Mouse (Mus musculus): Measurements from ENCODE around the gene Pex16.
"Not testable (repeated sequence)": the region's sequence is repeated elsewhere in the genome, so short reads cannot be mapped to it uniquely, and the experiment has no call there.

The Pex16 gene

DNA sequence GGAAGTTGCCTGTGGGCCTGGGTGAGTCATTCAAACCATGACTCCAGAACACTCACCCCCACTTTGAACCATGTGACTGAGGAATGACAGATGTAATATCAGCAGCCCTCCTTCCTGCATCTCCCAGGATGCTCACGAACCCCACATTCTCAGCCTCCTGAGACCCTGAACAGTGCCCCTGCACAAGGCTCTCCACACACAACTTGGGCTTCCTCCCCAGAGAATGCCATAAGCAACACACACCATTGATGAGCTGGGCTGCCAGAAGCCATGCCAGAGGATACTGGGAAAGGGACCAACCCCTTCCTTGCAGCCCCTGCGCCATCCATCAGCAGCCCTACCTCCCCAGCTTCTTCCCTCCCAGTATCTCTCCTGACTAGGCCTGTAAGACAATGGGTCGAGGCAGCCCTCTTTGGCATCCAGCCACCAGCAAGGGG, 13.6 kb downstream of the Pex16 start:
- no peak for DNase-seq (ENCODE audit: extremely low read depth, low read depth)

DNA sequence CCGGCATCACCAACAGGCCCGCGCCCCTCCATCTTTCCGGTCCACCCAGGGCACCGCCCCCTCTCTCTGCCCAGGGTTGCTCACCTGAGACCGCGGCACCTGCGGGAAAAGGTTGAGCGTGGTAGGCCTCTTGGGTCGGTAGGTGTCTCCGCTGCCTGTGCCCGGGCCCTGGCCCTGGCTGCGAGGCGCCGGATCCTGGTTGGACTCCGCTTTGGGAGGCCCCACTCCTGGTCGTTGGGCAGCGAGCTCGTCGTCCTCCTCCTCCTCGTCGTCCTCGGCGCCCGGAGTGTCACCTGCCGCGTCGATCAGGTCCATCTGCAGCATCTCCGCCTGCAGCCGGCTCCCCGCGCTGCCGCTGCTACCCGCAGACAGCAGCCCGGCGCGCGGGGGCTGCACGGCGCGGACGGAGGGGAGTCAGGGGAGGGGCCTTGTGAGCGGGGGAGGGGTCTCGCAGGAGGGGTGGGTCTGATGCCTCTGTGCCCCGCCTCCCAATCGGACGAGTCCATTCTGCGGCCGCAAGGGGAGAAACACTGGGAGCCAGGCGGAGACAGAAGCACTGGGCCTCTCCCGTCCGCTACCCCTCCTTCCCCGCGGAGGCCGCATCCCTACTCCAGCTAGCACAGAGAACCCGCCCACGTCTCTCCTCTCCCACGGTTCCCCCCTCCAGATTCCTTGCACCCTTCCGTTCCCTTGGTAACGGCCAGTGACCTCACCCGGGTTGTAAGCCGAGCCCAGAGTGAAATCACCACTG, 14.6 kb downstream of the Pex16 start:
- DNase-seq (ENCODE audit: extremely low read depth, low read depth): peak; percentile 62

DNA sequence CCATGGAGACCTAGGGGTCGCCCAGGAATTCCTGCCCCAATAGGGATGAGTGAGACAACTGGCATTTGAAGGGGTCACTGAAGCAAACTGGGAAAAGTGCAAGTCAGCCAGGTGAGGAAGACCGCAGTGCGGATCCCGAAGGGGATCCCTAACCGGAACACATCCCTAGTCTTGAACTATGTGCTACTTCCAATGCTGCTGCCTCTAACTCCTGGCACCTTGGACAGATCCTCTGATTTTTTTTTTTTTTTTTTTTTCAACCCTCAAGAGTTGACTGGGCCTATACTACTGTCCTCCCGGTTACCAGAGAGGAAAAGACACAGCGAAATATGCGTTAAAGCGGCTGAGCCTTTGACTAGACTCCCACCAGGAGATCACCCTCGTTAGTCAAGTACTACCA, 15.2 kb downstream of the Pex16 start:
- no peak for DNase-seq (ENCODE audit: extremely low read depth, low read depth)

DNA sequence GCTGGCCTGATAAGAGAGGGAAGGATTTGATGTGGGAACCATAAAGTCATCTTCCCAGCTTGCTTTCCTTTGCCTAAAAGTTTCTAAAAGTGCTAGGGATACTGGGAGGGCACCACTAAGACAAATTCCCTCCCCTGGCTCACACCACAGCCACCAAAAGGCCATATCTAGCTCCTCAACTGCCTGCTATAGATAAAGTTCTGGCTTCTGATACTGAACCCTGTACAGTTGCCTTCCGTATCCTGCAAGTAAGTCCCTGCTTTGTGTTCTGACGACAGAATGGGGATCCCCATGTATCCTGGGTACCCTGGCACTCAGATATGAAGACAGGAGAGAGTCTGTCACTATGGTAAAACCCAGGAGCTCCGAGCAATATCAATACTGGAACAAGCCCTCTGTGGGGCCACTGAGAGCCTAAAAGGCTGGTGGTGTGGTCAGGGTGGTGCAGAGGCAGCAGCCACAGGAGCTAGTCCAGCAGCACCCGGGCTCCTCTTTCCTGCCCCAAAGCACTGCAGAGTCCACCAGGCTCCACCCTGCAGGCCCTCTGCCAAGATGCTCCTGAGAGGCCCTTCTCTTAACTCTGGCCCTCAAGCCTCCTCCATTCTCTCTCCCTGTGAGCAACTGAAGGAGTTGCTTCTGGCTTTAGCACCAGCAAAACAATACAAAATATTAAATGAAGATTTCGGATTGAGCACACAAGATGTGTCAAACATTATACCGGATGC, 15.9 kb downstream of the Pex16 start:
- DNase-seq (ENCODE audit: extremely low read depth, low read depth): no peak

DNA sequence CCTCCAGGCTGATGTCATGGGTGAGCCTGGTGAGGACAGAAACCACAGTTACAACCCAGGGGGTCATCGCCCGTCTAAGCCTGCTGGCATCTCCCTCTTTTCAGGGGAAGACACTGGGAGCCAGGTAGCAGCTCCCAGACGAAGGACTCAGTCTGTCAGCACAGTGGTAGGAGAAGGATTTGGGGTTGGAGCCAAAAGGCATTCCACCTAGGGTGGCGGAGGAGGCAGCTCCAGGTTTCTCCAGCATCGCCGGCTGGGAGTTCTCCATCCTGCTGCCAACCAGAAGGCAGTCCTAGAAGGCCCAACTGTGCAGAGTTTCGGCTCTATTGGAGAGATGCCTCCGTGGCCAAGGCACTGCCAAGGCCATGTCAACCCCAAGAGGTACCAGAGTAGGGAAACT, 16.6 kb downstream of the Pex16 start:
- no peak for DNase-seq (ENCODE audit: extremely low read depth, low read depth)

DNA sequence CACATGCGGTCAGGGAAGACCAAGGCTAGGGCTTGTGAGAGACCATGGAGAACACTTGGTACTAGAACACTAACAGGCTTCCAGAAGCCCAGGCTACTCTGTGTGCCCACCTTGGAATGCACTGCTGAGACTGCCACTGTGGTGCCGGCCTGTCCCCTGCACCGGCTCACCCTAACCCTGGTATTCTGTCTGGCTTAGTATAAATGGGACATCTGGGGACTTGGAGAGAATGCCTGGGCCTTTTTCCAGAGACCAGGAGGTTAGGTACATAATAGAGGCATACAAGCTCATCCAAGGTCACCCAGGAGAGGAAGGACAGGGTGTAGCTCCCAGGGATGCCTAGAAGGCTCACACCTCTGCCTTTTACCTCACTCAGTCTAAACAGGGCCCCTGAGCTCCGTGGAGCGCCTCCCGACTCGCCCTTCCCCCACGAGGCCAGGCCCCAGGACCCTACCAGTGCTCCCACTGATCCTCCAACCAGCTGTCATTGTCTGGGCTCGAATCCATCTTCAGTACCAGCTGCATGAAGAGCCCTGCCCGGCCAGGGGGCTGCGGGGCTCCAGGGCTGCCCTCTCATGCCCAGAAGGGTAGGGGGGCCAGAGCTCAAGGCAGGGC, 17.3 kb downstream of the Pex16 start:
- no peak for DNase-seq (ENCODE audit: extremely low read depth, low read depth)

DNA sequence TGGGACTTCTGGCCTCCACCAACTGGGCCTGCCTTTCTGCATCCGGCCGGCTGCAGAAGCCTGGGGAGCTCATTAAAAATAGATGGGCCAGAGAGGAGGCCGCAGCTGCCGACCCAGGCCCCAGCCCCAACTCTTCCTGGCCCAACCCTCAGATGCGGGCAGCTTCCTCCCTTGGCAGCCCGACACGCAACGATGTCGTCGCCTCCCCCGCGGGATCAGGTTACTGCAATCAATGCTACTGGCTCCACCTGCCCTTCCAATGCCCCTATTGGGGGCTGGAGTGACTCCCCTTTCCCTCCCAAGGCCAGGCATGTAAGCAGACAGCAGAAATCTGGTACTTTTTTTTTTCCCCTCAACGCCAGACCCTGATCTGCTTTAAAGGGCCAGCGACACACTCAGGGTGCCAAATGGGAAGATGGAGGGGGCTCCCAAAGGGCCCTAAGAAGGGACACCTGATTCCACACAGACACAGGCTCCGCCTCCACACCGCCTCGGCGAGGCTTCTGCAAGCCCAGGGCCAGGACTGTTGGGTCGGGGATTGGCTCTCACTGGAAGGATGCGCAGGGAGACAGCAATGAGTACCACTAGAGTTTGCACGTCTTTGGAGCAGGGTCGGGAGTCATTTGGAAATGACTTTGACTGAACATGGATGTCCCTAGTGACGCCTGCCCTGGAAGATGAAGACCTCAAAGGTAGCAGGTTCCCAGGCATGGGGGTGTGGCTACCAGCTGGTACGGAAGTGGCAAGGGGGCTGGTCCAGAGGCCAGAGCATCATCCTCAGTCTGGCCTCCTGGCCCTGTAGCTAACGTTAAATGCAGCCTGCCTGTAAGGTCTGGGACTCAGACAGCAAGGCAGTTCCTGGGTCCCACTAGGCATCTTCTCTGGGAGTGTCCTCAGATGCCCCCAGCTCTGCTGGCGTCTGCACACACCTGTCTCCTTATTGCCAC, 18.1 kb downstream of the Pex16 start:
- no peak for DNase-seq (ENCODE audit: extremely low read depth, low read depth)

DNA sequence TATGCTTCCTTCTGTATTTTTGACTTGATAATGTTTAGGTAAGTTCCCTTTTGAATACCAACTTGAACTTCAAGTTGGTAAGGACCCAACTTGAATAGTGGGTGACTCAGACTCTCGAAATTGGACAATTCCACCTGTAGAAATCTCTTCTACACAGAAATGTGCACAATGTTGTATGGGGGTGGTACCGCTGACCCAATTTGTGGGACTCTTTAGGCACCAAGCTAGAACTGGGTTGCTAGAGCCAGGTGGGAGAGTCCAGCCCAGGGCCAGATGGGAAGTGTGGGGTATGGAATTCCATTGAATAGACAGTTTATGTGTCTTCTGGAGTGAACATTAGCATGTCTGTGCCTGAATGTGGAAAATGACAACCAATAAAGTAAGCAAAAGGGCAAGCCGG, 21.1 kb downstream of the Pex16 start:
- DNase-seq (ENCODE audit: extremely low read depth, low read depth): no peak

DNA sequence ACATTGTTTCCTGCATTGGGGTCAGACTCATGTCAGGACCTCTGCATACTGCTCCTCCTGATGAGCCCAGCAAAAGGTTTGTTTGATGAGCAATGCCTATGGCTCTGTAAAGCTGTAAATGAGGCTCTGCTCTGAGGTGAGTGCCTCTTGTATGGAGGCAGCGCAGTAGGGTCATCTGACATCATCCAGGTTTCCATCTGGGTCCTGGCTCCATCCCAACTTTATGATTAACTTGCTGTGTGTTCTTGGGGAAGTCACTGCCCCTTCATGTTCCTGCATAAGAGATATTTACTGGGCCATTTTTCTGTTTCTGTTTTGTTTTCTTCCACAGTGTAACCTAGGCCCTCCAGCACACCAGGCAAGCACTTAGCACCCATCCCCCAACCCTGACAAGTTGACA, 23.0 kb downstream of the Pex16 start:
- no peak for DNase-seq (ENCODE audit: extremely low read depth, low read depth)

DNA sequence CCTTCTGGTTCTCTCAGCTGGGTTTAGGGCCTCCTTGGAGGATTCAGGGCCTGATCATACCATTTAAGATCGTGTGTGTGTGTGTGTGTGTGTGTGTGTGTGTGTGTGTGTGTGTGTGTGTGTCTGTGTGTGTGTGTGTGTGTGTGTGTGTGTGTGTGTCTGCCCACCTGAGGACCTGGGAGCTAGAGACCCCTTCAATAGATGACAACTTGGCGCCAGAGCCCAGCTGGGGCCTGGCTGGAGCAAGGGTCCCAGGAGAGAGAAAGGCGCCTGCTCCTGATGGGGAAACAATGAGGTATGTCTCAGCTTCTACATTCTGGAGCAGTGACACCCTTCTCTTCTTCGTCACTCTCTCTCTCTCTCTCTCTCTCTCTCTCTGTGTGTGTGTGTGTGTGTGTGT, 25.4 kb downstream of the Pex16 start:
- DNase-seq (ENCODE audit: extremely low read depth, low read depth): not testable (repeated sequence)

DNA sequence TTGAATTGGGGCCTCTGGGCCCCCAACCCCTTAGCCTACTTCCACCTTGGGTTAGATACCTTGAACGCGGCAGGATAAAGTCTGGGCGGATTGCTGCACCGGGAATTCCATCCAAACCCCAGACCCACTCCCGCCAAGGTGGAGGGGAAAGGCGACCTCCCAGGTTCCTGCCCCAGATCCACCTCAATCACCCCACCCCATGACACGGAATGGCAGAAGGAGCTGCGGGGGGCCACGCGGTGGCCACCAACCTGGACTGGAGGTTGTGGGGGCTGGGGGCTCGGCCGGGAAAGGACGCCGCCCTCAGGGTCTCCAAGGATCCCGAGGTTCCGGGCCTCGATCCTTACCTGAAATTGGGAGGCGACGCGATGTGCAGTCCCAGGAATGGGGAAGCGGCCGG, 26.2 kb downstream of the Pex16 start:
- no peak for DNase-seq (ENCODE audit: extremely low read depth, low read depth)

DNA sequence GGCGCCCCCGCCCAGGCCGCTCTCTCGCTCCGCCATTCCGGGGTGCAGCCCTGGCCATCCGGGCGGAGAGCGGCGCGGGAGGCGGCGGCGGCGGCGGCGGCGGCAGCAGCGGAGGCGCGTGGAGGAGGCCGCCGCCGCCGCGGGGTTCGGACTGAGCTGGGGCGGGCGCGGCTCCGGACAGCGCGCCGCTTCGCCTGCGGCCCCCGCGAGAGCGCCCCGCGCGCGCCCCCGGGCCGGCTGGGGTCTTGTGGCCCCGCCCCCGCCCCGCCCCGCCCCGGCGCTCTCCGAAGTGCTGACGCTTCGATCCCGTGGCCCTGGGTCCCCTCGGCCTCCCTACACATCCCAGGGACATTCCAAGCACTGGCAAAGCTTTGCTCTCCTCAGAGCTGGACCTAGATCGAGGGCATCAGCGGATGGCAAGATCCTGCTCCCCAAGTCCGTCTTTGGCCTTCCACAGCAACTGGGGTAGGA, 26.6 kb downstream of the Pex16 start, which contains the start of gene Mapk8ip1:
Gene Mapk8ip1, minus strand, starts transcription at position 173 of the 471 bp plus-strand sequence.
- no peak for DNase-seq (ENCODE audit: extremely low read depth, low read depth)

DNA sequence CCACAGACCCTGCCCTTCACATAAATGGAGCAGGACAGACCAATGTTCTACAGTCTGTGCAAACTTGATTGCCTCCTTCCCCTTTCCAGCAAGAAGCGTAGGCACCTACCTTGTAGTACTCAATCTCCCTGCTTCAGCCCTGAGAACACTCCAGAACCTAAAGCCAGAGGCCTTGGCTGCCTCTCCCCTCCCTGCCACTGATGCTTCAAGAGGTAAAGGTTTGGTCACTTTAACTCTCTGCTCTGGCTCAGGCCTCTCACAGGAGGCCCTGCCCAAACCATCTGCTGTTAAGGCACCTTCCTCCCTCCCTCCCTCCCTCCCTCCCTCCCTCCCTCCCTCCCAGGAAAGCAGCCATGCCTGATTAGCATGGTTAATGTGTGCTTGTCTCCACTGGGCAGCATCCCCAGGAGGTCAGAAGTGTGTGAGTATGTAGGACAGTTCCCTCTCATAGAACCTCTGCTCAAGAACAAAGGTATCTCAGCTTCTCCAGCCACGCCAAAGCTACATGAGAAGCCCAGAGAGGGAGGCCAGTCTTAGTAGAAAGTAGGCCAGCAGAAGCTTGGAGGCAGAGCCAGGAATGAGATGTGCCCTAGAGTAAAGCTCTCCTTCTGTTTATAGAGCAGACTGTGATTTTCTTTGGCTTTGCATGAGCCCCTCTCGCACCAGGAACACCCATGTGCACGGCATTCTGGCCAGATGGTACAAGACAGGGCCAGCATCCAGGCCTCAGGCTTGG, 28.3 kb downstream of the Pex16 start:
- no peak for DNase-seq (ENCODE audit: extremely low read depth, low read depth)

DNA sequence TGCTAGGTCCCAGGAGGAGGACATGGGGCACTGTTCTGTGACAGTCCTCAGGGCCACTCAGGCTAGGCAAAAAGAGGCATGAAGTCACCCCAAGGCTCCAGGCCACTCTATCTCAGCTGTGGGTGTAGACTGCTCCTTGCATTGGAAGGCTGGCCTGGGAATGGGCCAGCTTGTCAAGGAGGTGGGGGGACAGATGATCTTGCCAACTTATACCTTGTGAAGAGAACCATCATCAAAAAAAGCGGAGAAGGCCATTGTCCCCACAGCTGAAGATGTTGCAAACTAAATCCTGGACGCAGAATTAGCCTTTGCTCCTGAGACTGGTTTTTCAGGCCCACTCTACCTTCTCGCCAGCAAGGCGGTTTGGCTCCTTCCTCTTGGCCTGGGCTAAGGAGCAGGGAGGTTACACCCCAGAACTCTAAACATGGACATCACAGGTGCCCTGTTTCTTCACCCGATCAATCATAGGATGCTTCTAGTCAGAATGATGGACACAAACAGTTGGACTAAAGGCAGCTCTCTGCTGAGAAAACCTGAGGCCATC, 29.4 kb downstream of the Pex16 start:
- no peak for DNase-seq (ENCODE audit: extremely low read depth, low read depth)

DNA sequence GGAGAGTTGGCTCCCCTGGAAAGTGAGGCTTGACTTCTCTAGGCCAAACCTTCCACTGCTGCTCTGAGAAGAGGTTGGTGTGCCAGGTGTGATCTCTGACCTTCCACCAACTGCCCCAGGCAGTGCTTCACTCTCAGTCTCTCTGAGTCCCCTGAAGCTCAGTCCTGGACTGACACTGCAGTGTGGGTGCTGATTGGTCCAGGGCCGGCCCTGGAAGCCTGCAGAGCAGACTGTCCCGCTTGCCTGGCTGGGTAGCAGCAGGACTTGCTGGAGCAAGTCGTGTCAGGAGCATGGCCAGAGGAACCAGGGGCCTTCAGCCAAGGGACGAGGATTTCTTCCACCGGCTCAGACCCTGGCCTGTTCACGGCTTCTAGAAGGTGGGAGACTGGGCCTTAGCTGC, 30.3 kb downstream of the Pex16 start:
- no peak for DNase-seq (ENCODE audit: extremely low read depth, low read depth)

DNA sequence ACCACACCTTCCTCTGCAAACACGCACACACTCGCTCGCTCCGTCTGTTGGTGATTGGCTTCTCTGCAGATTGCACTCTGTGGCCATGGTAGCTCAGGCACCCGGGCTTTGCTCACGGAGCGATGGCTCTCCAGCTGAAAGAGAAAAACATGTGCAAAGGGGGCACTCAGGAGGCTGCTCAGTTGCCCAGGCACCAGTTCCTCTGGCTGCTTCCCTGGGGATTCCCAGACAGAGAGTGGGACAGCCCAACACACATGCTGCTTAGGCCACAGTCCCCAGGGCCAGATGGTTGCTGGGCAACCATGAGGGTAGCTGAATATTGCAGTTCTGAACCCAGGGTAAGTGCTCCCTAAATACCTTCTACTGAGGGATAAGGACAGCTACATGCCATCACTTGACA, 31.2 kb downstream of the Pex16 start:
- no peak for DNase-seq (ENCODE audit: extremely low read depth, low read depth)

DNA sequence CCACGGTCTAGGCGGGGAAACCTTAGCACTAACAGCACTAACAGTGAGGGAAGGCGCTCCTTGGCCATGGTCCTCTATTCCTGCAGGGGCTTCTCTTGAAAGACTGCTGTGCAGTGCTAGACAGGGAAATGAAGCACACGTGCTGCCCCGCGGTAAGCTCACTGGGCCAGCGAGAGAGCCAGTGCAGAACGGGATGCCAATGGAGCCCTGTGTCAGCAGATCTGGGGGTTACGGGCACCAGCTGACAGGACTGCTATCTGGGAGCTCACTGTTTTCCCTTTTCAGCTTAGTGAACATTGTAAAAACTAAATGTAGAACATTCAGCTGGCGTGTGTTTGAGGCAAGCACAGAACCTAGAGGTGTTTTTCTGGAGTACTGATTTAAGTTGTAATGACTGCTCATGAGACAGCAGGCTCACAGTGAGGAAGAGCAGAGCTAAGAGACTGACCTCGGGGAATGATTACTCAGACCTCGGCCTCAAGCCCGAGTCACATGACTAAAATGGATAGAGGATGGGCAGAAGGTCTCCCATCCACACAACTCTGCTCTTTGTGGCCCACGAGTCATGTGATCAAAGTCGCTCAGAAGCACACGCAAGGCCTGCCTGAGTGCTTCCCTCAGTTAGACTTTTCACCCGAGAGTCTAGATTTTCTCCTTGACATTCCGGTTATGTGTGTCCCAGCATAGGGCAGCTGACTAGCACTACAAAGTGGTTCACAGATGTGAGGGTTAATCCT, 34.0 kb downstream of the Pex16 start:
- DNase-seq (ENCODE audit: extremely low read depth, low read depth): no peak

DNA sequence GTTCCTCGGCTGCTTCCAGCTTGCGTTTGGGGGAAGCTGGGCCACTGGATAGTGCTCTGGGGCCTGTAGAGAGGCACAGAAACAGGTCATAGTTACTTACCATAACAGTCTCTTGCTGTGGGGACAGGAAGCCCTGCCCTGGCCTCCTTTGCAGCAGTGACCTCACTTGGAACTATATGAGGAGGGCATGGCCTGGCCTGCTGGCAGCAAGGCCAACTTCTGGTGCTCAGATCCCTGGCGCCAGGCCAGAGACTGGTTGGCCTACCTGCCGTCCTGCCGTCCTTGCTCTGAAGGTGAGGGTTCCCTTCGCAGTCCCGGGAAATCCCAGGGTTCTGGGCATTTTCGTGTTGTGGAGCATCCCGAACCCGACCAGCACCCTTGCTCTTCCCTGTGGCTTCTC, 37.2 kb downstream of the Pex16 start:
- no peak for DNase-seq (ENCODE audit: extremely low read depth, low read depth)

DNA sequence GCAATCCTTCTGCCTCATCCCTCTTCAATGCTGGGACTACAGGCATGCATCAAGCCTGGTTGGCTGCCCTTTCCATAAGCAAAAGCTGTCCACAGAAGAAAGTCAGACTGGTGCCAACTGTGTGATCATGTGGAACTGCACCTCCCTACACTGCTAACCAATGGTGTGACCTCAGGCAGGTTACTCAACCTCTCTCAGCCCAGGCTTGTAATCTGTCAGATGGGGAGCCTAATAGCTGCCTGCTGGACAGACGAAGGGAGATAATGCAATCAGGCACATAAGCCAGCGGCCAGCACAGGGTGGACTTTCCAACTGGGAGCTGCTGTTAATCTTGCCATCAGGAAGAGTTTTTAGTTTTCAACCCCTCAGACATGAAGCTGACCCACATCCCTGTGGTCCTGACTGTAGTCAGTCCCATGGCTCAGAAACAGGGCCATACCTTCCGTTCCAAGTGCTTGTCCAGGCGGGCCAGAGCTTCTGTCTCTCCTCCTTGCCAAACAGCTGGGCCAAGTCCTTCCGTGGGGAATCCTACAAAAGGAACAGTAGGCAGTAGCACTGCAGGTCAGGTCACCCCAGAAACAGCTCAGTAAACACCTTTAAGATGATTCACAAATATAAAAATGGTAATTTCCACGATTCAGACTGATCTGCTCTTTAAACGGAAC, 47.4 kb downstream of the Pex16 start:
- no peak for DNase-seq (ENCODE audit: extremely low read depth, low read depth)

All from MEL-GATA-1-ER (cell line).